Mouse (Mus musculus) thymus, postnatal 10 days (tissue): Measurements from ENCODE around the gene Pvr.
"Not testable (repeated sequence)": the region's sequence is repeated elsewhere in the genome, so short reads cannot be mapped to it uniquely, and the experiment has no call there.

Source experiments
- DNase-seq, 2 experiments: peaks; one replicate each; pipeline ENCODE4 v3.0.0; 2021; ENCODE audit warnings: low spot score in 2 of 2

The Pvr gene

DNA sequence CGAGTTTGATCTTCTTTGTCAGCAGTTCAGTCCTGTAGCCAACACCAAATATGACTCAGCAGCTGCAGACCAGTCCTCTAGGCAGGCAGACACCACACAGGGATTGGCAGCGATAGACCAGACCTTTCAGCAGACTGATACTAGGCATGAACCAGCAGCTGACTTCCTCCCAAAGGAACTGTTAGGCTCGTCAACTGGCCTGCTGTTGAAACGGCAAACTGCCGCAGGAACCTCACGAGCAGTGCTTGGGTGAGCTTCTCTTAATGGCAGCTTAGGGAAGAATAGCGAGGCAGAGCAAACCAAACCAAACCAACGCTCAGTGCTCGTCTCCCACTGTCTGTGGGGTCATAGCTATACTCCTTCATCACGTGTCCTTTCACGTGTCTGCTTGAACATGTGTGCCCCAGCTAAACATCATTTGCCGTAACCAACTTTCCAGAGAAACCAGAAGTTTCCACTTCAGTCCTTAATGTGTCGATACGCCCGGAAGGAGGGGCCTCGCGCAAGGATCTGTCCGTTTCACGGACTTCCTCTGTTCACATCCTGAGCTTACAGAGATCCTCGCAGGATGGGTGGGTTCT, 14.3 kb upstream of the Pvr start:
- DNase-seq = peak; percentile 58 to 59

GRCm38 (mm10) chr7:19932877-19933809, 12.2 kb upstream of the Pvr start:
- peak; percentile 72 to 76 for DNase-seq

- DNase-seq = peak; percentile 89 to 90
These were observed 11.3 kb upstream of the Pvr start for GRCm38 (mm10) chr7:19932133-19932876.

GRCm38 (mm10) chr7:19930481-19930880, 9.5 kb upstream of the Pvr start:
- not testable (repeated sequence) for DNase-seq

GRCm38 (mm10) chr7:19928486-19928885, 7.5 kb upstream of the Pvr start:
- DNase-seq = no peak

GRCm38 (mm10) chr7:19926849-19927480, 6.0 kb upstream of the Pvr start:
- DNase-seq = no peak

DNA sequence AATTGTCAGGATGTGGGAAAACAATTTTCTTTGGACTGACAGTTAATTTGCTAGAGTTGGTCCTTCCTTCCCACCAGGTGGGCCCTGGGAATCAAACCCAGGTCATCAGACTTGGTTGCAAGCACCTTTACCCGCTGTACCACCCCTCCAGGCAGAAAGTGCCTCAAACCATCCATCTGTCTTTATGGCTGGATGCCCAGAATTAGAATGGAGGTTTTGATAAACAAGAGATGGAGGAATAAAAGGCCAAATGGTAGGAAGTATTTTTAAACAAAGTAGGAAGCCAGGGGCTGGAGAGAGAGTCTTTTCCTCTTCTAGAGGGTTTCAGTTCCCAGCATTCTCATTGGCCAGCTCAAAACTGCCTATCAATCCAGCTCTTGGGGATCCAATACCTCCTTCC, 4.4 kb upstream of the Pvr start:
- DNase-seq = no peak

DNA sequence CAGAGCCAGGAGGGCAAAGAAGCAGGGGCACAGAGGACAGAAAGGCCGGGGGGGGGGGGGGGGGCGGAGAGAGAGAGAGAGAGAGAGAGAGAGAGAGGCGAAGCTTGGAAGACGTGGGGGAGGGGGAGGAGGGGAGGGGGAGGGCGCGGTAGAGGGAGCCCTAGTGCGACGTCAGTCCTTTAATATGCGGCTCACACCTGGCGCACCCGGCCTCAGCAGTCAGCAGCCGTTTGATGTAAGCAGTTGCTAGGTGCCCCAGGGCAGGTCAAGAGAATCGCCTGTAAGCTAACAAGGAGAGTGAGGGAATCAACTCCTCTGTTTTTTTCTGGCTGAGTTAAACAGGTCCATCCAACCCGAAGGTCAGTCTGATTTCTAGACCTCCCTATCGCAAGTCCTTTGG, 2.8 kb upstream of the Pvr start:
- DNase-seq = peak; percentile 57 to 62

GRCm38 (mm10) chr7:19923354-19923753, 2.4 kb upstream of the Pvr start:
- peak in 1 of 2 experiments; percentile 58 for DNase-seq

- peak in 1 of 2 experiments; percentile 18 for DNase-seq
These were observed 824 bp downstream of the Pvr start for GRCm38 (mm10) chr7:19920166-19920505.

DNA sequence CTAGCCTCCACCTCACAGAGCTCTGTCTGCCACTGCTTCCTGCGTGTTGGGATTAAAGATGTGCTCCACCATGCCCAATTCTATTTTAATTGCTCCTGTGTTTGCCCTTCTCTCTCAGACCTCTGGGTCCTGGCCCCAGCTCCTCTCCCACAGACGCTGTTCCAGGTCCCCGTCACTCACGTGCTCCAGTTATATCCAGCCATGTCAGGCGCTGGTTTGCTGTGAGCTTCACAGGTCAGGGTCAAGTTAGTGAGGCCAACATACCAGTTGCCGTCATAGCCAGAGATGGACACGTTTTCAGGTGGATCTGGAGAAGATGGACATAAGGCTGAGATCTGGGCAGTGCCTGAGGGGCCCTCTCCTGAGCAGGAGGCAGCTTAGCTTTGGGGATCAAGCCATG, 6.4 kb downstream of the Pvr start:
- no peak for DNase-seq

- DNase-seq = peak; percentile 71 to 81
These were observed 9.1 kb downstream of the Pvr start for GRCm38 (mm10) chr7:19911695-19912524.

DNA sequence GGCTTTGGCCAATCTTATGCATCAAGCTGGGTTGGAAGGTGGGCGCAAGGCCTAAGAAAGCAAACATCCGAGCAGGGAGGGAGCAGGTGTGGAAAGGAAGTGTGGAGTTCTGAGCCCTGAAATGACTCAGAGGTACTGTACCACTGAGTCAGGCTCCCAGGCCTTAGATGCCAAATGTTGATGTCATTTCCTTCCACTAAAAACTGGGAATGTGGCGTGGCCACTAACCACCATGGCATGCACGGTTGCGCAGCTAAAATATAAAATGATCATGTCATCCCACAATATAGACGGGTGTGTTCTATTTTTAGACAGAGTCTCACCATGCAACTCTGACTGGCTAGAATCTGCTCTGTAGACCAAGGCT, 9.7 kb downstream of the Pvr start:
- DNase-seq = no peak

GRCm38 (mm10) chr7:19910421-19911291, 10.3 kb downstream of the Pvr start:
- peak; percentile 79 to 88 for DNase-seq

DNA sequence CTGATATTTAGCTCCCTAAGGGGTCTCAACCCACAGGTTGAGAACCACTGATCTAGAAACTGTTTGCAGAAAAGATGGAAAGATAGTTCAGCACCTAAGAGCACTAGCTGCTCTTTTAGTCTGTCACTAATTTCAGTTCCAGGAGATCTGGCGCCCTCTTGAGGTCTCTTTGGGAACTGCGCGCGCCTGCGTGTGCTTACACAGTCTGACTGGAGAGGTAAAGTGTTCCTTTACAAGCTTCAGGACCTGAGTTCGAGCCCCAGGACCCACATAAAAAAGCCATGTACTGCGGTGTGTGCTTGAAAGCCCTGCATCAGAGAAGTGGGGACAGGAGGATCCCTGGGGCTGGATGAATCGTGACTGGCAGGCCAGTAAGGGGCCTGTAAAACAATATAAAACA, 31.1 kb downstream of the Pvr start:
- peak; percentile 50 to 77 for DNase-seq

DNA sequence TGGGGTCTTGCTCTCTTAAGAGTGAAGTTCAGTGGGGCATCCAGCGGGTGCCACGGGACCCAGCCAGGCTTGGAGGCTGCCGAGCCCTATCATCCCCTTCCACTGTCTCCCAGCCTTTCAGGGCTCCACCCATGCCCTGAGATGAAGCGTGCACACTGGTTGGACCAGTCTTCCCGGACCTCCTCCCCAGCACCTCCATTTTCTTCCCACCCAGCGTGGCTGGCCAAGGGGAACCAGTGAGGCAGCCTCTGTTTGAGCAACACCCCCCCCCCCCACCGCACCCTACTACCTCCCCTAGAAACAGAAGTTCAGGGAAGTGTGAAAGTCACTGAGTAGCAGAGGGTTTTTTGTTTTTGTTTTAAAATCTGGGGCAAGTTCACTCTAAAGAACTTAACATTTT, 33.1 kb downstream of the Pvr start, which contains the start of gene Ceacam19:
Gene Ceacam19 (minus strand): TSS at position 117 of the 400 bp plus-strand sequence.
- DNase-seq = no peak

DNA sequence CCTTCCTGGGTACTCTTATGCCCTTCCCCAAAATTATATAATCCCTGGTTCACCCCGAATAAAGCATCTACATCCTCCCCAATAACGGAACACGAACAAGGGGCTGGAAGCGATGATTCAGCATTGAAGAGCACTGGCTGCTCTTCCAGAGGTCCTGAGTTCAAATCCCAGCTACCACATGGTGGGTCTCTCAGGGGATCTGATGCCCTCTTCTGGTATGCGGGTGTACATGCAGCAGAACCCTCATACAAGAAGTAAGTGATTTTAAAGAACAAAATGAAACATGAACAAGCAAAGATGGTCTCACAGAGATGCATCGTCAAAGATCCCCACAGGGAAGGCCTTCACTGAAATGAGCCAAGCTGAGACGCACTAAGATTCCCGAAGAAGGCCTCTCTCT, 40.2 kb downstream of the Pvr start:
- no peak for DNase-seq

DNA sequence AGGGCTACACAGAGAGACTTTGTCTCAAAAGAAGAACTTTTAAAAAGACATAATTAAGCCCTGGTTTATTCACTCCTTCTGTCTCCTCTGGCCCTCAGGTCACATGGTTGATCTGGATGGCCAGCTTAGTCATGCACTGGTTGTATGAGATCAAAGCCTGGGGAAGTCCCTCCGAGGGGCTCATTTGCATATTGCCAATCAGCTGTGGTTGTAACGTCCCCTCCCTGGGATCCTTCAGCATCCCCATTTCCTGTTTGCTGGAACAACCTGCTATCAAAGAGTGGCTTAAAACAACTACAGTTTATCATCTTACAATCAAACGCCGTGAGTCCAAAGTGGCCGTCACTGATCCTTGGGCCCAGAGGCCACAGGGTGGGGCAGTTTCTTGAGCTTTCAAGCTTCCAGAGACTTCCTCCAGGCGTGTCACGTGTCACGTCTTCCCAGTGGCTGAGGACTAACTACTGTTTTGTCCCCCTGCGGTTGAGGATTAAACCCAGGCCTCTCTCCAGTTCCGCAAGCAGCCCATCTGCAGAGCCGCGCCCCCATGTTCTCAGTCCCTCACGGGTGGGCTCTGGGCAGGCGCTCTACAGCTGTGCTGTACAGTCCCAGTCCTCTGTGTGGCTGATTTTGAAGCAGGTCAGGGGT, 44.1 kb downstream of the Pvr start:
- DNase-seq = no peak

DNA sequence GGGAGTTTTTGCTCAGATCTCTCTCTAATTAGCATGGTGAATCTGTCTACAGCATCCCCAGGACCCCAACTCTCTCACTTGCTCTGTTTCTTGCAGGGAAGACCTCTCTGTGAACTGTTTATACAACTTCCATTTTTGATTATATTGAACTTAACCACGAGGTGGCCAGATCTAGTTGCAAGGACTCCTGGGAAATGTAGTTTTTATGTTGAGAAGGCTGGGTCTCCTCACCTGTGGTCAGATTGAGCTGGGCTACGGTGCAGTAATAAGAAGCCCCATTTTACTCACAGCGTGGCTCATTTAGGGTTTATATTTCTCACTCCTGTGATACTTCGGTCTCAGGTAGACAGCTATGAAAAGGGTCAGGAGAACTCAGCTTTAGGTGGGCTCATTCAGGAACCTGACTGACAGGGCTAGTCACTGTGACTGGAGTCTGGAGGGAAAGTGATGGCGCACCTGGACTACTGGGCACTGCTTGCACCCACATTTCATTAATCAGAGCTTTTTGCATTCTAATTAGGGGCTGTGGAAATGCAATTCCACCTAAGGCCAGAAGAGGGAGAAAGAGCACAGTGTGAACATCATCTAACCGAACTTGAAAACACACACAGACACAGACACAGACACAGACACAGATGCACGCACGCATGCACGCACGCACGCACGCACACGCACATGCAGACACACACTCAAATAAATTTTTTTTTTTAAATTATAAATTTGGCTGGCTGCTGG, 44.8 kb downstream of the Pvr start:
- DNase-seq = peak in 1 of 2 experiments; percentile 63
